Mouse (Mus musculus) liver, adult 2 months (tissue): ENCODE data around the gene Tmem253. TPM values are rescaled to one million over a fixed set of nuclear protein-coding genes. Genes with fewer than 3 reads are reported as not detected.

Source experiments
- DNase-seq: peaks from one replicate; pipeline ENCODE4 v3.0.0-alpha.2; 2011; ENCODE audit warnings: low read depth, low spot score; ENCODE audit errors: extremely low read depth
- H3K27ac ChIP-seq: fragments of 200-500 bp; replicated peaks from 2 replicates; pipeline ENCODE4 v1.5.1; 2012; ENCODE audit warnings: low read depth, mild to moderate bottlenecking, control low read depth, inconsistent platforms, low read length; ENCODE audit not compliant: insufficient read depth
- H3K27me3 ChIP-seq: fragments of 200-500 bp; 2 replicates; pipeline ENCODE4 v1.6.1; 2012; ENCODE audit warnings: mild to moderate bottlenecking, moderate library complexity, low read length, inconsistent platforms; ENCODE audit not compliant: control insufficient read depth, insufficient read depth
- H3K36me3 ChIP-seq: fragments of 200-500 bp; 2 replicates; pipeline ENCODE4 v1.6.1; 2012; ENCODE audit warnings: low read length, inconsistent platforms; ENCODE audit not compliant: control insufficient read depth, insufficient read depth
- H3K4me1 ChIP-seq: fragments of 200-500 bp; 2 replicates; pipeline ENCODE4 v1.6.1; 2011; ENCODE audit warnings: low read length; ENCODE audit not compliant: control insufficient read depth, insufficient read depth
- H3K4me3 ChIP-seq: fragments of 200-500 bp; 2 replicates; pipeline ENCODE4 v1.5.1; 2011; ENCODE audit warnings: low read depth, mild to moderate bottlenecking, control low read depth, low read length, moderate library complexity; ENCODE audit not compliant: insufficient read depth
- H3K79me2 ChIP-seq: fragments of 200-500 bp; 2 replicates; pipeline ENCODE4 v1.6.1; 2012; ENCODE audit warnings: inconsistent platforms, mild to moderate bottlenecking, low read length, moderate library complexity; ENCODE audit not compliant: control insufficient read depth, insufficient read depth
- H3K9ac ChIP-seq: fragments of 200-500 bp; 2 replicates; pipeline ENCODE4 v1.6.1; 2012; ENCODE audit warnings: low read depth, mild to moderate bottlenecking, control low read depth, inconsistent platforms, low read length
- CTCF ChIP-seq: fragments of 200-500 bp; IDR thresholded peaks from 2 replicates; pipeline ENCODE4 v1.5.1; 2011; ENCODE audit warnings: low read depth, low read length, control low read depth
- POLR2A ChIP-seq: fragments of 200-500 bp; IDR thresholded peaks from 2 replicates; pipeline ENCODE4 v1.6.1; 2011; ENCODE audit warnings: low read length, control low read depth; ENCODE audit not compliant: insufficient read depth; ENCODE audit errors: extremely low read depth
- WGBS: fragments of 180-500 bp; shearing (Covaris S2); methylation state at CpG from one replicate; pipeline ENCODE4 v1.1.7; 2018; 5-methylcytosine and 5-hydroxymethylcytosine counted together
- polyA plus RNA-seq: library from polyadenylated mRNA; depleted of rRNA; stranded (reverse); fragments of >200 nt; gene quantifications from 2 replicates; pipeline ENCODE4 v1.2.3, GENCODE M21; 2012
- total RNA-seq: library from RNA; depleted of rRNA; stranded (reverse); fragments of >200 nt; gene quantifications from 2 replicates; pipeline ENCODE4 v1.2.3, GENCODE M21; 2014

Gene Tmem253
- total and polyA plus RNA-seq, 2 experiments = 0.11 TPM; not detected in 1

GRCm38 (mm10) chr14:52017662-52018061, 2.2 kb downstream of the Tmem253 start:
- Histone ChIP-seq H3K4me3 (no peak overlapping the region), H3K27ac (no peak overlapping the region), H3K36me3 (no peaks in the 10 kb centered on the region), H3K79me2 (peaks cover 15% of the 10 kb centered on the region; the same call in 1 of the 2 replicates), H3K27me3 (no peaks in the 10 kb centered on the region), H3K9ac (no peak overlapping the region), H3K4me1 (peaks cover 32% of the 10 kb centered on the region)
- TF ChIP-seq CTCF (no peak), POLR2A (no peak)
- 79% methylated on average over 4 of the region's 4 CpGs for WGBS
- DNase-seq = no peak

DNA sequence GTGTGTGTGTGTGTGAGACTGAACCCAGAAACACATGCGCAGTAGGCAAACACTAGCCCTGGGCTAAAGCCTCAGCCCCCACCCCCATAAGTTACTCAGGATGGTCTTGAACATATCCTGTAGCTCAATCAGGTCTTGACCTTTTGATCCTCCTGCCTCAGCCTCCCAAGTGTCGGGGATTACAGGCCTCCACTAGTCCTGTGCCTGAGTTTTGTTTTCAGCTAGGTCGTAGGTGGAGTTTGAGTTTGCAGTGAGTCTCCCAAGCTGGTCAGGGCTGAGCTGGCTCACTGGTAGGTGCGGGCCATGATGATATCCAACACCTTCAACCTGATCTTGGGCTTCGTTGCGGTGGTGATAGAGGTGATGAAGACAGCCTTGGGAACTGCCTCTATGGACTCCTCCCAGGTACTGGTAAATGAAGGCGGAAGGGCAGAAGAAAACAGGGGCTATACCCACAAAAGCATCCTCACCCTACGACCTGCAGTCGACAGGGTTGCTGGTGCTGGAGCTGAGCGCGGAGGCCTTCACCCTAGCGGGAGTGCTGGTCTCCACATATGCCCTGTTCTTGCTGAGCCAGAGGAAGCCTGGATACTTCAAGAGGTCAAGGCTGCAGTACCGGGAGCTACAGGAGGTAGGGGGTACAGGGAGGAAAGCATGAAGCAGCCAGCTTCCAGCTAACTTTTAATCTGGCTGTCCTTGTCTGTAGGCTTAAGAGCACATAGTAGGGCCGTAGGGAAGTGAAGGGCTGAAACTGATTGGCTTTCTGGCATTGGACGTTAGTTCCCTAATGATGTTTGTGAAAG, 3.0 kb downstream of the Tmem253 start:
- H3K27ac ChIP-seq = no peak overlapping the region
- H3K36me3 ChIP-seq = no peaks in the 10 kb centered on the region
- H3K9ac ChIP-seq = no peak overlapping the region
- WGBS = 74% methylated on average over 15 of the region's 15 CpGs
- no peak overlapping the region for H3K4me3 ChIP-seq
- no peaks in the 10 kb centered on the region for H3K27me3 ChIP-seq
- peaks cover 35% of the 10 kb centered on the region for H3K4me1 ChIP-seq
- no peak for DNase-seq
- peaks cover 15% of the 10 kb centered on the region; the same call in 1 of the 2 replicates for H3K79me2 ChIP-seq
- TF ChIP-seq POLR2A = no peak
- no peak for TF ChIP-seq CTCF

GRCm38 (mm10) chr14:52019051-52019589, 3.7 kb downstream of the Tmem253 start:
- Histone ChIP-seq H3K4me3 (peak overlapping the region; percentile 79), H3K79me2 (peaks cover 15% of the 10 kb centered on the region; the same call in 1 of the 2 replicates), H3K36me3 (no peaks in the 10 kb centered on the region), H3K9ac (peak overlapping the region; percentile 72), H3K27ac (peak overlapping the region; percentile 70), H3K27me3 (no peaks in the 10 kb centered on the region), H3K4me1 (peaks cover 35% of the 10 kb centered on the region)
- DNase-seq = no peak
- TF ChIP-seq CTCF (peak; percentile 41), POLR2A (no peak)
- 17% methylated on average over 12 of the region's 12 CpGs for WGBS

GRCm38 (mm10) chr14:52019590-52020340, 4.3 kb downstream of the Tmem253 start:
- Histone ChIP-seq H3K79me2 (peaks cover 15% of the 10 kb centered on the region; the same call in 1 of the 2 replicates), H3K4me3 (peak overlapping the region; percentile 79), H3K27me3 (no peaks in the 10 kb centered on the region), H3K27ac (peak overlapping the region; percentile 96), H3K36me3 (no peaks in the 10 kb centered on the region), H3K9ac (peak overlapping the region; percentile 97), H3K4me1 (peaks cover 35% of the 10 kb centered on the region)
- peak; percentile 88 for DNase-seq
- under 1% methylated on average over 74 of the region's 74 CpGs for WGBS
- peak; percentile 51; the same call in 1 of the 2 replicates for TF ChIP-seq POLR2A
- TF ChIP-seq CTCF = peak; percentile 64

- WGBS = 8% methylated on average over 15 of the region's 15 CpGs
- H3K4me3 ChIP-seq = peak within 1 kb of the TSS; percentile 79
- peak; percentile 92 for DNase-seq
- peak within 1 kb of the TSS; percentile 97 for H3K9ac ChIP-seq
- peaks cover 15% of the 10 kb centered on the region; the same call in 1 of the 2 replicates for H3K79me2 ChIP-seq
- peaks cover 31% of the 10 kb centered on the region for H3K4me1 ChIP-seq
- TF ChIP-seq POLR2A = peak; percentile 86
- peak; percentile 88 for TF ChIP-seq CTCF
- no peaks in the 10 kb centered on the region for H3K36me3 ChIP-seq
- H3K27me3 ChIP-seq = no peaks in the 10 kb centered on the region
- H3K27ac ChIP-seq = peak within 1 kb of the TSS; percentile 96
Measured at GRCm38 (mm10) chr14:52020486-52021137, 5.2 kb downstream of the Tmem253 start, which contains the start of gene Zfp219. Zfp219 (minus strand) TSS chr14:52020733.
